Mouse (Mus musculus) layer of hippocampus, adult 2 months (tissue): ENCODE results near the gene Rhpn2. TPM values are rescaled to one million over a fixed set of nuclear protein-coding genes. Genes with fewer than 3 reads are reported as not detected.

Source experiments
- DNase-seq, 2 experiments: peaks; one replicate each; pipeline ENCODE4 v3.0.0; 2022; ENCODE audit warnings: low spot score in 2 of 2
- H3K27ac ChIP-seq: fragments of 200-600 bp; 2 replicates; pipeline ENCODE4 v1.8.1; 2022
- H3K4me3 ChIP-seq: fragments of 200-600 bp; 2 replicates; pipeline ENCODE4 v1.8.1; 2022; ENCODE audit warnings: mild to moderate bottlenecking
- CTCF ChIP-seq: fragments of 200-600 bp; conservative IDR thresholded peaks from 2 replicates; pipeline ENCODE4 v1.8.1; 2022; ENCODE audit warnings: antibody characterized with exemption, mild to moderate bottlenecking, moderate library complexity
- total RNA-seq, 2 experiments: library from RNA; stranded (reverse); gene quantifications; 2 replicates each; pipeline ENCODE4 v1.2.3; 2021

The Rhpn2 gene
- total RNA-seq, 2 experiments from 2014 or later = 4.3 to 5.9 TPM

DNA sequence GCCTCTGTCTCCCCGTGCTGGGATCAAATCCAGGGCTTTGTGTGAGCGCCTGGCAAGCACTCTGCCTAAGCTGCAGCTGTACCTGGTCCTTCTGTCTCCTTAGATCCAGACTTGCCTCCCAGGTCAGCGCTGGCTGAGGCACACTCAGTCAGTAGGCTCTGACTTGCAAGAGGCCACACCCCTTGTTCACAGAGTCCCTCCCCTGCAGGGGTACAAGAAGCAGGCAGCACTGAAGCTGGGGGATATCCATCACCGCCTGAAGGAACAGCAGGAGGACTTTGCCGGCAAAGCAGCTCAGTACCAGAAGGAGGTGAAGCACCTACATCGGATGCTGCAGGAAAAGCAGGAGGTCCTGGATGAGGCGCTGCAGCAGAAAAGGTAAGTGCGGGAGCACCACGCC, 101.3 kb downstream of the Rhpn2 start:
- DNase-seq = no peak
- no peak overlapping the region for H3K27ac ChIP-seq
- no peak for TF ChIP-seq CTCF
- no peak overlapping the region for H3K4me3 ChIP-seq

Other genes starting within 250 kb of the Rhpn2 start
- 10 to 100 TPM; 16.6 to 18.0 TPM for gene Cebpa, start 214.9 kb upstream of the Rhpn2 start, total RNA-seq
- 10 to 100 TPM; 50.0 to 50.6 TPM for gene Slc7a10, start 147.8 kb upstream of the Rhpn2 start, total RNA-seq
- 10 to 100 TPM; 73.2 to 76.7 TPM for gene Lrp3, start 118.7 kb upstream of the Rhpn2 start, total RNA-seq
- 10 to 100 TPM; 27.5 to 29.4 TPM for gene Gpatch1, start 15.7 kb upstream of the Rhpn2 start, total RNA-seq
- gene Faap24, start 62.7 kb downstream of the Rhpn2 start, total RNA-seq = 1 to 10 TPM; 5.6 to 6.1 TPM
- 10 to 100 TPM; 18.6 to 22.1 TPM for gene Cep89, start 62.9 kb downstream of the Rhpn2 start, total RNA-seq
- not detected for gene Slc7a9, start 114.6 kb downstream of the Rhpn2 start, total RNA-seq
- under 1 TPM; 0.64 to 0.74 TPM for gene Tdrd12, start 203.6 kb downstream of the Rhpn2 start, total RNA-seq
- 10 to 100 TPM; 65.1 to 67.3 TPM for gene Nudt19, start 222.1 kb downstream of the Rhpn2 start, total RNA-seq